Mouse (Mus musculus): Measurements from ENCODE around the gene Stat1. TPM values are rescaled to one million over a fixed set of nuclear protein-coding genes. Genes with fewer than 3 reads are reported as not detected.

Gene Stat1
- 100 to 1,000 TPM in 1 of 2 experiments, 10 to 100 TPM in 1; 93.0 to 102 TPM for total RNA-seq (2021)
- long read RNA-seq, experiment 1, full-length matches to known transcripts = 43 of 63 reads
- long read RNA-seq, experiment 1, partial matches to known transcripts = 8 of 63 reads
- long read RNA-seq, experiment 1, other reads (novel, unspliced or antisense) = 12 of 63 reads
- long read RNA-seq, experiment 2, full-length matches to known transcripts = 47 of 109 reads
- long read RNA-seq, experiment 2, partial matches to known transcripts = 42 of 109 reads
- long read RNA-seq, experiment 2, other reads (novel, unspliced or antisense) = 20 of 109 reads

DNA sequence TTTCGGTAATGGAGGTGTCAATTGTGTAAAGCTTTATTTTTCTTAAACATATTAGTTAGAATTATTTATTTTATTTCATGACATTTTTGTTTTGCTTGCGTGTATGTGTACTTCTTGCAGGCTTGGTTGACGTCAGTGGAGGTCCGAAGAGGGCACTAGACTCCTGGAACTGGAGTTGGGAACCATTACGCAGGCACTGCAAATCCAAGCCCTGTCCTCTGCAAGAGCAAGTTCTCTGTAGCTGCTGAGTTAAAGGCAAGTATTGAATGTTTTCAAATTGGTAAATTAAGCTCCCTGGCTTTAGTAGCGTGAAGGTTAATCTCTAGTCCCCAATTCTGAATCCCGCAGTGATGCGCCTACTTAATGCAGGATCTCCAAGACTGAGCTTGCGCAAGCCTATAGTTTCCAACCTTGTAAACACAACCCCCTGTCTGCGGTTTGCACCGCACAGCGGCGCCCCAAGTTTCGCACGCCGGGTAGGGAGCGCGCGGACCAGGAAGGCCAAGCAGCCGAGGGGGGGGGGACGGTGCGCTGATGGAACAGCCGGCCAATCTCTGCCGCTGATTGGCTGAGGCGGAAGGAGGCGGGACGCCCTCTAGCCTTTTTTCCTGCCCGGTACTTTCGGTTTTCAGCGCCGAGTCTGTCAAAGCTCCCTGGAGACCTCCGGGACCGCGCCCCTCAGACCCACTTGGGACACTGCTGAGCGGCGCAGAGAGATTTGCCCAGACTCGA lies at the start of gene Stat1:
Gene Stat1 (plus strand): TSS at position 581 of the 732 bp plus-strand sequence.
- DNase-seq (ENCODE audit: low spot score in 2 of 2) = peak; percentile 74 to 77

- no peak for DNase-seq (ENCODE audit: low spot score in 2 of 2)
Observed at GRCm38 (mm10) chr1:52079724-52080367, 39.4 kb upstream of the Stat1 start.

GRCm38 (mm10) chr1:52080375-52080774 lies 38.9 kb upstream of the Stat1 start:
- DNase-seq (ENCODE audit: low spot score in 2 of 2) = no peak

DNA sequence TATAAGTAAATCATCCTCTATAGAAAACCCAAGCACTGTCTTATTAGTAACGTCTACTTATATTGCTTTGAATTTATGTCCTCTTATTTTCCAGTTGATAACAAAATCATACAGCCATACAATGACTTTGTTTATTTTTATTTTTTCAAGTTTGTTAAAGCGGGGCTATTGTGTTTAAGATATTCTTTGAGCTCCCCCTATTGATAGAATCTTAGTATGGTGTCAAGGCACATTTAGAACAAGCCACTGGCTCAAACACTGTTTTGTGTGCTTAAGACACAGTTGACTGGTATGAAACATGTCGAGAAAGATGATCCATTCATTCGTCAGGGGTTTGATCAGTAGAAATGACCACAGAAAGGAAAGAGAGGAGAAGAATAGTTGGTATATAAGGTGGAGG lies 33.0 kb upstream of the Stat1 start:
- no peak for DNase-seq (ENCODE audit: low spot score in 2 of 2)

DNA sequence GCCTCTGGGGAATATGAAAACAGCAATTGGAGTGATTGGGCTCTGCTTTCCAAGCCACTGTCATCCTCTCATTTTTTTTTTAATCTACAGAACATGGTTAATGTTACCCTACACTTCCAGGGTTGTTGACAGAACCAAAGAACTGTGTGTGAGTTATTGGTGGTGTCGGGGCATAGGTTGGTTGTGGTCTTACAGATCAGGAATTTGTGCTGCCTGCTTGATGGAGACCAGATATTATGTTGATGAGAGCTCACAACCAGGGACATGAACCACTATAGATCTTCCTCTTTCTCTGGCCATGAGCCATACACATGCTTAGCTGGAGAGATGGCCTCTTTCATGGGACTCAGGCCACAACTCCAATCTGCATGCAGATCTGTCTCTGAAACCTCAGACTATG lies 32.1 kb upstream of the Stat1 start:
- DNase-seq (ENCODE audit: low spot score in 2 of 2) = no peak

- no peak for DNase-seq (ENCODE audit: low spot score in 2 of 2)
Observed at GRCm38 (mm10) chr1:52088634-52089033, 30.6 kb upstream of the Stat1 start.

GRCm38 (mm10) chr1:52098618-52099232 lies 20.5 kb upstream of the Stat1 start:
- no peak for DNase-seq (ENCODE audit: low spot score in 2 of 2)

GRCm38 (mm10) chr1:52100496-52100895 lies 18.7 kb upstream of the Stat1 start:
- no peak for DNase-seq (ENCODE audit: low spot score in 2 of 2)

- DNase-seq (ENCODE audit: low spot score in 2 of 2) = no peak
Observed at GRCm38 (mm10) chr1:52102795-52103194, 16.4 kb upstream of the Stat1 start.

DNA sequence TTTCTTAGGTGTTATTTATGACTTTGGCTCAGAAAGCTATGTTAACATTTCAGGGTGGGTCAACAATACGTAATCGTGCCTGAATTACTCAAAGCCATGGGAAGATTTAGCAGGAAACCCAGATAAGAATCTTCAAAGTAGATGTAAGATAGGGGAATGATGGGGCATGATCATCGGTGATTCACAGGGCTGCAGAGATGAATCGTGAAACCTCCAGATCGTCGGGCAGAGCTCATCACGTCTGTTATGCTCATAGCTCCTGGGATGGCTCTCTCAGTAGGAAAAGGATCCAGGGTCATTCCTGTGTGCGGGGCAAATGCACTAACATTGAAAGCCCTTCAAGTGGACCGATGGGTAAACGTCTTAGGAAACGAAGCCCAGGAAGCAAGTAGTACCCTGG lies 12.0 kb upstream of the Stat1 start:
- no peak for DNase-seq (ENCODE audit: low spot score in 2 of 2)

DNA sequence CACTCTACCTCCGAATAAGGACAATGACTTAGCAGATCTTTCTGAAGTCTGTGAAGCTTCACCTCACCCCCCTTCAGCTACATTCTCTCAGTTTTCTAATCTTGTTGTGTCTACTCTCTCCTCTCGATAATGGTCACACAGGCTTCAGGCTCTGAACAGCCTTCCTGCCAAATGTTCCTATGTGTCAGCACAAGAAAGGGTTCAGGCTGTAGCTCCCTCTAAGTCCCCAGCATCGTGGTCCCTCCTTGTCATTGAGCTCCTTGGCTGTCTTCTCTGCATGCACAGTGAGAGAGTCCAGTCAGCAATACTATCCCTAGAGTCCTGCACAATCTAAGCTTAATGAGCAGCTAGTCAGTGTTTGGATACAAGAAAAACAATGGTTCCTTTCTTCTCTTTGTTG lies 8.0 kb upstream of the Stat1 start:
- DNase-seq (ENCODE audit: low spot score in 2 of 2) = no peak

GRCm38 (mm10) chr1:52112301-52112700 lies 6.9 kb upstream of the Stat1 start:
- no peak for DNase-seq (ENCODE audit: low spot score in 2 of 2)

GRCm38 (mm10) chr1:52113067-52113665 lies 6.1 kb upstream of the Stat1 start:
- no peak for DNase-seq (ENCODE audit: low spot score in 2 of 2)

GRCm38 (mm10) chr1:52113666-52114069 lies 5.6 kb upstream of the Stat1 start:
- peak; percentile 98 to 99 for DNase-seq (ENCODE audit: low spot score in 2 of 2)

GRCm38 (mm10) chr1:52116441-52116840 lies 2.8 kb upstream of the Stat1 start:
- DNase-seq (ENCODE audit: low spot score in 2 of 2) = no peak

- DNase-seq (ENCODE audit: low spot score in 2 of 2) = no peak
Observed at GRCm38 (mm10) chr1:52117777-52118176, 1.5 kb upstream of the Stat1 start.

DNA sequence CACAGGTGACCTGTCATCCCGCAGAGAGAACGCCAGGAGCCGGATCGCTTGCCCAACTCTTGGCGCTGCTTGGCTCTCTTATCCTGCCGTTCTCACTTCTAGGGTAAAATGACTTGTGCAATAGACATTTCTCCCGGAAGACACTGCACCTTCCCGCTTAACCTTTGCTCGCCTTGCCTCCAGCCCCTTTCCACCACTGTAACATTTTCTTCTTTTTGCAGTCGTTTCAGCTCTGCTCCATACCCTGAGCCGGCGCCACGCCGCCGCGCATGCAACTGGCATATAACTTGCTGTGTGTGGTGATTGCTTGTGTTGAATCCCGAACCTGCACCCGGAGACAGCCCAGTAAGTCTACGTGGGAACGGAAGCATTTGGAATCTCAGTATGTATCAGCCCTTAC lies 451 bp downstream of the Stat1 start:
- peak in 1 of 2 experiments; percentile 32 for DNase-seq (ENCODE audit: low spot score in 2 of 2)

- no peak for DNase-seq (ENCODE audit: low spot score in 2 of 2)
Observed at GRCm38 (mm10) chr1:52120191-52120590, 951 bp downstream of the Stat1 start.

- no peak for DNase-seq (ENCODE audit: low spot score in 2 of 2)
Observed at GRCm38 (mm10) chr1:52121052-52121451, 1.8 kb downstream of the Stat1 start.

GRCm38 (mm10) chr1:52124818-52125217 lies 5.6 kb downstream of the Stat1 start:
- no peak for DNase-seq (ENCODE audit: low spot score in 2 of 2)

DNA sequence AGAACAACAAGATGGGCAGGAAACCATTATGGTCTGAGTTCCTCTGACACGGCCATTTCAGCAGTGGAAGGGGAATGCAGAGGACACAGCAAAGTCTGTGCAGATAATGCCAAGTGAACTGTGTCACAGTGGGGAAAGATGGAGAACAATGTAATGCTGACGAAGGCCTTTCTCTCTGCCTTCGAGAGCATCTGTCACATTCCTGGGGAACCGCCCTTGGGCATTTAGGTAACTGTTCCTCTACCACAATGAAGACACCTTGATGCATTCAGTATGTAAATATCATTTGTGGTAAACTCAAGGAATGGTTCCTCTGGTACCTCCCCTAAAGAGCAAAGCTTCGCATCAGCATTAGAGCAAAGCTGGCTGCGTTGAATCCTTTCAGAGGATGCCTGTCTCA lies 8.1 kb downstream of the Stat1 start:
- DNase-seq (ENCODE audit: low spot score in 2 of 2) = no peak

All from adrenal gland, adult 18-20 months (tissue).